Mouse (Mus musculus): ENCODE measurements around the gene Kcnh3. TPM values are rescaled to one million over a fixed set of nuclear protein-coding genes. Genes with fewer than 3 reads are reported as not detected.
A peak's percentile ranks its signal among the peaks of the same experiment; 100 is the strongest.

The Kcnh3 gene
- polyA plus RNA-seq (2012; ENCODE audit: insufficient read depth, insufficient read length, missing spikeins) = not detected in 2 replicates

DNA sequence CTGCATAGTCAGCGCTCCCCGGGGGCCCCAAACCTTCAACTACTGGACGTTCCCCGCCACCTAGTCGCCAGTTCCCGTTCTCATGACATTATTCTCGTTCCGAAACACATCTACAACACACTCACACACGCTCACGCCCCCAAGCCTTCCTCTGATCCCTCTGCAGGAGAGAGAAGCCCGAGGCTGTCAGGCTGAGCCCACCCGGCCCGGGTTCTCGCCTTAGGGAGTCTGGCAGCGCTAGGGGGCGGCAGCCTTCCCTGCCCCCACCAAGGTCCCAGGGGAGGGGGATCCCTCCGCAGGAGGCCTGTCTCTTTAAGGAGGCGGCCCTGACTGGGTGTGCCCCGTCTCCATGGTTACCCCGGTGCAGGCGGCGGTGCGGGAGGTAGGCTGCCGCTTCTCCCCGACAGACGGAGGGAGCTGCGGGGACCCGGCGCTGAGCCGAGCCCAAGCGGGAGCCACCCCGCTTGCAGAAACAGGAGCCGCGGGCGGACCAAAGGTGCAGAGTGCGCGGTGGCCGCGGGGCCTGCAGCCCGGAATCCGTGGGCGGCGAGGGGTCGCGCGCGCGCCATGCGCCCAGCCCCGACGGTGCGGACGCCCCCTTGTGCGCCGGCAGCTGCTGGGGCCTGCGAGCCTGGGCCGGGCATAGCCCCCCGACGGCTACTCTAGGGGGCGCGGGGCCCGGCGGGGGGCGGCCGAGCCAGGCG is at the start of gene Kcnh3:
Kcnh3 (plus strand) TSS at position 654 of the 704 bp plus-strand sequence.
- peak within 1 kb of the TSS; percentile 53 for H3K4me3 ChIP-seq (ENCODE audit: insufficient read depth, low read depth, low read length)
- H3K4me1 ChIP-seq (ENCODE audit: control insufficient read depth, insufficient read depth, insufficient read length, low read length) = peaks cover 5% of the 10 kb centered on the region; the same call in 1 of the 2 replicates
- no peak within 1 kb of the TSS for H3K27ac ChIP-seq (replicated peaks; ENCODE audit: low read depth, low read length)

DNA sequence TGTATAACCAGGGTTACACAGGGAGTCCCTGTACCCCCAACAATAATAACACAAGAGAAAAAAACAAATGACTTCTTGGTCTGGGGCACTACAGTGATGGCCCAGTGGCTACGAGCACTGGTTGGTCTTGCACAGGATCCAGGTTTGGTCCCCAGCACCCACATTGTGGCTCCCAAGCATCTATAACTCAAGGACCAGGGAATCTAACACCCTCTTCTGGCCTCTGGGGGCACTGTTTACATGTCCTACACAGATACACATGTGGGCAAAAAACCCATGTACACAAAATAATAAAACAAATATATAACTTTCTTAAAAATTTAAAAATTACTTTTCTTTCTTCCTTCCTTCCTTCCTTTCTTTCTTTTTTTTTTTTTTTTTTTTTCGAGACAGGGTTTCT is 45.0 kb upstream of the Kcnh3 start:
- Histone ChIP-seq H3K4me1 (ENCODE audit: control insufficient read depth, insufficient read depth, insufficient read length, low read length) (no peaks in the 10 kb centered on the region), H3K27ac (replicated peaks; ENCODE audit: low read depth, low read length) (no peak overlapping the region), H3K4me3 (ENCODE audit: insufficient read depth, low read depth, low read length) (no peak overlapping the region)

- no peak overlapping the region for H3K27ac ChIP-seq (replicated peaks; ENCODE audit: low read depth, low read length)
- H3K4me3 ChIP-seq (ENCODE audit: insufficient read depth, low read depth, low read length) = no peak overlapping the region
- no peaks in the 10 kb centered on the region for H3K4me1 ChIP-seq (ENCODE audit: control insufficient read depth, insufficient read depth, insufficient read length, low read length)
Measured at GRCm38 (mm10) chr15:99184217-99184914, 40.3 kb upstream of the Kcnh3 start.

DNA sequence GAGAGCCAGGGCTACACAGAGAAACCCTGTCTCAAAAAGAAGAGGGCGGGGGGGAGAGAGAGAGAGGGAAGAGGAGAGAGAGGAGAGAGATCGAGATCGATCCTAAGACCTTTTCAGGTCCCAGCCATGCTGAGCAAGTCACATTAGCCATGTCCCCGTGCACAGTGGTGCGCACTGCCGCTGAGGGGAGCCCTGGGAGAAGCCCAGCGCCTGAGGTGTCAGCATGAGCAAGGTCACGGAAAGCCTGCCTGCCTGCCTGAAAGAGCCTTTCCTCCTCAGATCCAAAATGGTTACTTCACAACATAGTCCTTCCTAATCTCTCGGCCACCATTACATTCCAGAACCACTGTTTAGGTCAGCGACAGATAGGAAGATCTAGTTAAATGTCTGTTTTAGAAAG is 30.3 kb upstream of the Kcnh3 start:
- Histone ChIP-seq H3K27ac (replicated peaks; ENCODE audit: low read depth, low read length) (no peak overlapping the region), H3K4me3 (ENCODE audit: insufficient read depth, low read depth, low read length) (no peak overlapping the region), H3K4me1 (ENCODE audit: control insufficient read depth, insufficient read depth, insufficient read length, low read length) (no peaks in the 10 kb centered on the region)

- Histone ChIP-seq H3K4me3 (ENCODE audit: insufficient read depth, low read depth, low read length) (no peak overlapping the region), H3K4me1 (ENCODE audit: control insufficient read depth, insufficient read depth, insufficient read length, low read length) (no peaks in the 10 kb centered on the region), H3K27ac (replicated peaks; ENCODE audit: low read depth, low read length) (no peak overlapping the region)
Measured at GRCm38 (mm10) chr15:99195043-99195442, 29.6 kb upstream of the Kcnh3 start.

DNA sequence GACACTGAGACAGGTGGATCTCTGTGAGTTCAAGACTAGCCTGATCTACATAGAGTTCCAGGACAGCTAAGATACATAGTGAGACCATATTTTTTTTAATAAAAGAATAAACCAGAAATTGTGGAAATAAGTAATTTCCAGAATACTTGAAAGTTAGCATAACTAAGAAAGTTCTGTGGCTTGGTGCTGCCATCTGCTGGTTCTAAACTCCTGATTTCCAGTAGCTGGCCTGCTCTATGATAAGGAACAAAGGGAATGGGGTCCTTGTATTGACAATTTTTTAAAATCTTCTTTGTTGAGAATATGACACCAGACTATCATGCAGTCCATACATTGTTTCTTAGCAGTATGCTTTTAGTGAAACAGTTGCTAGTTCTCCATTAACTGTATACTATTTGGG is 25.9 kb upstream of the Kcnh3 start:
- no peaks in the 10 kb centered on the region for H3K4me1 ChIP-seq (ENCODE audit: control insufficient read depth, insufficient read depth, insufficient read length, low read length)
- H3K27ac ChIP-seq (replicated peaks; ENCODE audit: low read depth, low read length) = no peak overlapping the region
- no peak overlapping the region for H3K4me3 ChIP-seq (ENCODE audit: insufficient read depth, low read depth, low read length)

GRCm38 (mm10) chr15:99205959-99206358 is 18.7 kb upstream of the Kcnh3 start:
- Histone ChIP-seq H3K4me1 (ENCODE audit: control insufficient read depth, insufficient read depth, insufficient read length, low read length) (no peaks in the 10 kb centered on the region), H3K4me3 (ENCODE audit: insufficient read depth, low read depth, low read length) (no peak overlapping the region), H3K27ac (replicated peaks; ENCODE audit: low read depth, low read length) (no peak overlapping the region)

GRCm38 (mm10) chr15:99213183-99213582 is 11.5 kb upstream of the Kcnh3 start:
- Histone ChIP-seq H3K4me1 (ENCODE audit: control insufficient read depth, insufficient read depth, insufficient read length, low read length) (no peaks in the 10 kb centered on the region), H3K4me3 (ENCODE audit: insufficient read depth, low read depth, low read length) (no peak overlapping the region), H3K27ac (replicated peaks; ENCODE audit: low read depth, low read length) (no peak overlapping the region)

DNA sequence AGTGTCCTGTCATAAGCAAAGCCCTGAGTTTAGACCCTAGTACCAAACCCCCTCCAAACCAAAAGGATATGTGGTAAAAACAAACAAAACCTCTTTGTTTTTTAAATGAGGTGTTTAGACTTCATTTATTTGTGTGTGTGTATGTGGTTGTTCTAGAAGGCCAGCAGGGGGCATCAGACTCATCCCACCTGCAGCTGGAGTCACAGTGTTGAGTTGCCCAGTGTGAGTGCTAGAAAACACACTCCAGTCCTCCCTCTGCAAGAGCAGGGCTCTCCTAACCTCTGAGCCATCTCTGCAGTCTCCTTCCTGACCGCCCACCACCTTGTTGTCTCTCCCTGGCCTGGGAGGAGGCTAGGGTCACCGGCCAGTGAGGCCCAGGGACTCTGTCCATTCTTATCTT is 9.7 kb upstream of the Kcnh3 start:
- Histone ChIP-seq H3K4me1 (ENCODE audit: control insufficient read depth, insufficient read depth, insufficient read length, low read length) (no peaks in the 10 kb centered on the region), H3K4me3 (ENCODE audit: insufficient read depth, low read depth, low read length) (no peak overlapping the region), H3K27ac (replicated peaks; ENCODE audit: low read depth, low read length) (no peak overlapping the region)

DNA sequence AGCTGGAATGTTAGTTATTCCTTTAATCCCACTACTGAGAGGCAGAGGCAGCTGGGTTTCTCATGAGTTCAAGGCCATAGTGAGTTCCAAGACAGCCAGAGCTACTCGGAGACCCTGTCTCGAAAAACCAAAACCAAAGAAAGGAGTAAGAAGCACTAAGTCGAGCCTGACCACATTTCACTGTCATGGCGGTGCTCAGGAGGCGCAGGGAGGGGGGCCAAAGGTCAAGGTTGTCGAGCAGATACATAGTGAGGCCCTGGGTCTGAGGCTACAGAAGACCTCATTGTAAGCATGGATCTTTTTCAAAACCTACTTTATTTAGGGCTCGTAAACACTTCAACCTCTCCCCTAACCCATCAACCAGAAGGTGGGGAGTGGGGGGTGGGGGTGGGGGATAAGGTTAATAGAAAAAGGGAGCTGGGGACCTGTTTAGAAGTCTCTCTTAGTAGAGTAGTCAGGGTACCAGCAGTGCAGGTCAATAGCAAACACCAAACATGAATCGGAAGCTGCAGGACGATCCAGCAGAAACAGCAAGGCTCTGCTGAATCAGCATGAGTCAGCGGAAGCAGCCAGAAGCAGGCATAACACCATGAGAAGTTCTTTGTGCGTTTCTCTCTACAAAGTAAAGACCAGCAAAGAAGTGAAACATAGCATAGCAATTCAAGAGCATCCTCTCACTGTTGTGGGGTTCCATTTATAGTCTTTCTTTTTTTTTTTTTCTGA is 8.8 kb upstream of the Kcnh3 start:
- H3K4me1 ChIP-seq (ENCODE audit: control insufficient read depth, insufficient read depth, insufficient read length, low read length) = no peaks in the 10 kb centered on the region
- H3K4me3 ChIP-seq (ENCODE audit: insufficient read depth, low read depth, low read length) = no peak overlapping the region
- H3K27ac ChIP-seq (replicated peaks; ENCODE audit: low read depth, low read length) = no peak overlapping the region

DNA sequence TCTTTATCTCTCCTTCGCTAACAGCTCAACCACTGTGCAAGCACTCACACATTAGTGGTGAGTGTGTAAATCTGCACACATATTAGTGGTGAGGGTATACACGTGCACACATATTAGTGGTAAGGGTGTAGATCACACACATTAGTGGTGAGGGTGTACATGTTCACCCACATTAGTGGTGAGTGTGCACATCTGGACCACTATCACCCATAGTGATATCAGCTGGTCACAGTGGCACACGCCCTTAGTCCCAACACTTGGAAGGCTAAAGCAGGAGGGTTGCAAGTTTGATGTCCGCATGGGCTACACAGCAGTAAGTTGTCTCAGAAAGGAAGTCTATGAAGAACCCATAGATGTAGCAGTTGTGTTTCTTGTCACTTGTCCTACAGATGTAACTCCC is 7.0 kb upstream of the Kcnh3 start:
- no peak overlapping the region for H3K27ac ChIP-seq (replicated peaks; ENCODE audit: low read depth, low read length)
- H3K4me1 ChIP-seq (ENCODE audit: control insufficient read depth, insufficient read depth, insufficient read length, low read length) = no peaks in the 10 kb centered on the region
- no peak overlapping the region for H3K4me3 ChIP-seq (ENCODE audit: insufficient read depth, low read depth, low read length)

DNA sequence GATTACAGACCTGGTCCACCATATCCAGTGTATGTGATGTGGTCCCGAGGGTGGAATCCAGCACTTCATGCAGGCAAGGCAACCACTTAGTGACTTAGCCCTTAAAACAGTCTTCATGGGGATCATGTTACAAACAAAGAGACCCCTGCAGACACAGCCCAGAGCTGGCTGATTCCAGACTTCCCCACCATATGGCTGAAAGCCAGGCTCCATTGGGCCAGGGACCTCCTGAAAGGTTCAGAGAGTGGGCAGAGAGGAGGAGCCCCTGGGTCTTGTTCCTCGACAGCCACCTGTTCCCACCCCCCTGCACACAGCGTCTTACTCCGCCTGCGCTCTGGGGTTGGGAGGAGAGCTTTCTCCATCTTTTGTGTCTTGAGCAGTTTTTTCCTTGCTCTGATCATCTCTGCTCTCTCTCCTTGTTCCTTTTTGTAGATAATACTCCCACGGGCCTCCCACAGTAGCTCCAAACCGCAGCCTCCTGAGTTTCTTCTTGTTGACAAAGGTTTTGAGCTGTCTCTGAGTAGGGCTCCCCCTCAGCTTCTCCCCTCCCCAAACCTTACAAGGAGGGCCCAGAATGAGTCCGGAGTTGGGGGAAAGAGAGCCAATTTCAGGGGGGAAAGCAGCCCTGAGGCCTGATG is 3.2 kb upstream of the Kcnh3 start:
- H3K4me3 ChIP-seq (ENCODE audit: insufficient read depth, low read depth, low read length) = no peak overlapping the region
- H3K4me1 ChIP-seq (ENCODE audit: control insufficient read depth, insufficient read depth, insufficient read length, low read length) = peaks cover 5% of the 10 kb centered on the region; the same call in 1 of the 2 replicates
- H3K27ac ChIP-seq (replicated peaks; ENCODE audit: low read depth, low read length) = no peak overlapping the region

GRCm38 (mm10) chr15:99222794-99223584 is 1.7 kb upstream of the Kcnh3 start:
- H3K4me1 ChIP-seq (ENCODE audit: control insufficient read depth, insufficient read depth, insufficient read length, low read length) = peaks cover 5% of the 10 kb centered on the region; the same call in 1 of the 2 replicates
- no peak overlapping the region for H3K27ac ChIP-seq (replicated peaks; ENCODE audit: low read depth, low read length)
- H3K4me3 ChIP-seq (ENCODE audit: insufficient read depth, low read depth, low read length) = peak overlapping the region; percentile 53

DNA sequence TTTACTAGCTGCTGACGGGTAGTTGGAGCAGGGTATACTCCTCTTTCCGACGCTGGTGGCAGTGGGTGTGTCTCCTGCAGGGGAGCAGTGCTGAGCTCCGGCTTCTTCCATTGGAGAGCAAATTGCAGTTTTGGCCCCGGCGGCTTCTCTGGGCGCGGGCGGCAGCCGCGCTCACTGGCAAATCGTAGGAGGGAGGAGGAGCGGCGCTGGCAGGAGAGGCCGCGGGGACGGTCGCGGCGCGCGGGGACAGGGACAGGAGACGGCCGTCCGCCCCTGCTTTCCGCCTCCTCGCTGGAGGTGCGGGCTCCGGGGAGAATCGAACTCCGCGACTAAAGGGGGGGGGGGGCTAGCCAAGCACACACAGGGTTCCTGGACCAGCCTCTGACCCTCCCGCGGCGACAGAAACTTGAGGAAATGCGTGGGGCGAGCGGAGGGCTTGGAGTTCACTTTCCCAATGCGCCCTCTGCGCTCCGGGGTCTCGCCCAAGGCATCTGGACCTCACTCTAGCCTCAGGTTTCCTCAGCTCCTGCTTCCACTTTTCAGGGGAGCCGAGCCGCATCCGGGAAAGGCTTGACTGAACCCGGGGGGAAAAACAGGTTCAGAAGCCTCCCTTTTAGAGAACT is 965 bp upstream of the Kcnh3 start:
- no peak overlapping the region for H3K27ac ChIP-seq (replicated peaks; ENCODE audit: low read depth, low read length)
- peaks cover 5% of the 10 kb centered on the region; the same call in 1 of the 2 replicates for H3K4me1 ChIP-seq (ENCODE audit: control insufficient read depth, insufficient read depth, insufficient read length, low read length)
- H3K4me3 ChIP-seq (ENCODE audit: insufficient read depth, low read depth, low read length) = peak overlapping the region; percentile 53

Data from brown adipose tissue, adult 24 weeks (tissue).